Mouse (Mus musculus): ENCODE measurements at regions not wholly inside any gene's neighbourhood (a gene's known extent, or its start where the extent isn't known, plus 50 kb on each side); places are given as distances from the start of the nearest gene placed in this dataset.

- WGBS = 55% methylated on average over 3 of the region's 3 CpGs
- Histone ChIP-seq H3K4me2 (replicated peaks; ENCODE audit: low read depth) (no peak overlapping the region), H3K36me3 (ENCODE audit: control insufficient read depth, insufficient read depth) (no peaks in the 10 kb centered on the region), H3K9me3 (ENCODE audit: control insufficient read depth) (peaks cover 3% of the 10 kb centered on the region; the same call in 1 of the 2 replicates), H3K9ac (ENCODE audit: low read depth, low read length) (no peak overlapping the region), H3K27ac (ENCODE audit: low read depth, low read length) (no peak overlapping the region), H3K4me3 (ENCODE audit: low read depth, low read length) (no peak overlapping the region), H3K4me1 (replicated peaks; ENCODE audit: control insufficient read depth, insufficient read depth, low read length) (no peaks in the 10 kb centered on the region), H3K27me3 (replicated peaks; ENCODE audit: control insufficient read depth, insufficient read depth, low read length) (no peaks in the 10 kb centered on the region)
- no peak for TF ChIP-seq CTCF (IDR thresholded peaks at IDR 0.05; ENCODE audit: low read depth)
- ATAC-seq = no peak
These were observed 315.5 kb upstream of the Kazn start for GRCm38 (mm10) chr4:142554716-142555115.

DNA sequence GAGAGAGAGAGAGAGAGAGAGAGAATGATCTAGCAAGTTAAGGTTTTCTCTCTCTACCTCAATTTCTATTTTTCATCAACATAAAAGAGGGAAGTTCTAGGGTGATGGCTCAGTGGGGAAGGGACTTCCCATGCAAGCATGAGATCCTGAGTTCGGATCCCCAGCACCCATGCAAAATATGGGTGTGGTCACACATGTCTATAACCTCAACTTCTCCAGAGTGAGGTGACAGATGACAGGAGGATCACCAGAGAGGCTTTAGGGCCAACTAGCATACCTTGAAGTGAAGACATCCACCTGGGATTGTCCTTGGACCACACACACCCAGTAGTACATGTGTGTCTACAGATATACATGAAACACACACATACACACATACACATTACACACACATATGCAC is 306.7 kb upstream of the Kazn start:
- no peak overlapping the region for H3K9ac ChIP-seq (ENCODE audit: low read depth, low read length)
- H3K27ac ChIP-seq (ENCODE audit: low read depth, low read length) = no peak overlapping the region
- H3K4me1 ChIP-seq (replicated peaks; ENCODE audit: control insufficient read depth, insufficient read depth, low read length) = no peaks in the 10 kb centered on the region
- H3K27me3 ChIP-seq (replicated peaks; ENCODE audit: control insufficient read depth, insufficient read depth, low read length) = no peaks in the 10 kb centered on the region
- TF ChIP-seq CTCF (IDR thresholded peaks at IDR 0.05; ENCODE audit: low read depth) = no peak
- H3K4me2 ChIP-seq (replicated peaks; ENCODE audit: low read depth) = no peak overlapping the region
- H3K4me3 ChIP-seq (ENCODE audit: low read depth, low read length) = no peak overlapping the region
- H3K9me3 ChIP-seq (ENCODE audit: control insufficient read depth) = no peaks in the 10 kb centered on the region
- no peaks in the 10 kb centered on the region for H3K36me3 ChIP-seq (ENCODE audit: control insufficient read depth, insufficient read depth)
- no peak for ATAC-seq
- WGBS = 92% methylated on average over 1 of the region's 1 CpGs

DNA sequence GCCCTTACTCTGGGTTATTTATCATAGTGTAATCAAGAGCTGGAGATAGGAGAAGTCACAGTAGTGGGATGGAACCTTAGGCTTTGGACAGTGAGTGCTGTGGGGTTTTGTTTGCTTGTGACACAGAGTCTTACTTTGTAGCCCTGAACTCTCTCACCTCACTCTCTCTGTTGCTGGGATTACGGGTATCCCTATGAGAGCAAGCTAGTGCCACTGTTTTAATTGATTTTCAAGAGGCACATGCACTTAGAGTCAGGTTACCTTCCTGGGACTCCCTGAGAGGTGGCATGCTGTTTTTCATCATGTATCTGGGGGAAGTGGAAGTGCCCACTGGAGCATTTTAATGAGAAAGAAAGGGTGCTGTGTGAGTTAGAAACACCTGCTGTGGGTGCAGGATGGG is 306.0 kb upstream of the Kazn start:
- Histone ChIP-seq H3K4me2 (replicated peaks; ENCODE audit: low read depth) (no peak overlapping the region), H3K4me3 (ENCODE audit: low read depth, low read length) (no peak overlapping the region), H3K9me3 (ENCODE audit: control insufficient read depth) (no peaks in the 10 kb centered on the region), H3K27me3 (replicated peaks; ENCODE audit: control insufficient read depth, insufficient read depth, low read length) (no peaks in the 10 kb centered on the region), H3K4me1 (replicated peaks; ENCODE audit: control insufficient read depth, insufficient read depth, low read length) (no peaks in the 10 kb centered on the region), H3K27ac (ENCODE audit: low read depth, low read length) (no peak overlapping the region), H3K36me3 (ENCODE audit: control insufficient read depth, insufficient read depth) (no peaks in the 10 kb centered on the region), H3K9ac (ENCODE audit: low read depth, low read length) (no peak overlapping the region)
- no peak for TF ChIP-seq CTCF (IDR thresholded peaks at IDR 0.05; ENCODE audit: low read depth)
- 53% methylated on average over 1 of the region's 1 CpGs for WGBS
- ATAC-seq = no peak

- H3K4me1 ChIP-seq (replicated peaks; ENCODE audit: control insufficient read depth, insufficient read depth, low read length) = no peaks in the 10 kb centered on the region
- no peaks in the 10 kb centered on the region for H3K27me3 ChIP-seq (replicated peaks; ENCODE audit: control insufficient read depth, insufficient read depth, low read length)
- no peaks in the 10 kb centered on the region for H3K9me3 ChIP-seq (ENCODE audit: control insufficient read depth)
- H3K36me3 ChIP-seq (ENCODE audit: control insufficient read depth, insufficient read depth) = no peaks in the 10 kb centered on the region
- no peak for ATAC-seq
- H3K27ac ChIP-seq (ENCODE audit: low read depth, low read length) = no peak overlapping the region
- no peak overlapping the region for H3K4me2 ChIP-seq (replicated peaks; ENCODE audit: low read depth)
- H3K4me3 ChIP-seq (ENCODE audit: low read depth, low read length) = no peak overlapping the region
- WGBS = 72% methylated on average over 8 of the region's 8 CpGs
- TF ChIP-seq CTCF (IDR thresholded peaks at IDR 0.05; ENCODE audit: low read depth) = no peak
- H3K9ac ChIP-seq (ENCODE audit: low read depth, low read length) = no peak overlapping the region
These were observed 305.5 kb upstream of the Kazn start for GRCm38 (mm10) chr4:142544736-142545135.

- Histone ChIP-seq H3K9ac (ENCODE audit: low read depth, low read length) (no peak overlapping the region), H3K4me3 (ENCODE audit: low read depth, low read length) (no peak overlapping the region), H3K4me1 (replicated peaks; ENCODE audit: control insufficient read depth, insufficient read depth, low read length) (no peaks in the 10 kb centered on the region), H3K27me3 (replicated peaks; ENCODE audit: control insufficient read depth, insufficient read depth, low read length) (no peaks in the 10 kb centered on the region), H3K27ac (ENCODE audit: low read depth, low read length) (no peak overlapping the region), H3K36me3 (ENCODE audit: control insufficient read depth, insufficient read depth) (no peaks in the 10 kb centered on the region), H3K9me3 (ENCODE audit: control insufficient read depth) (no peaks in the 10 kb centered on the region), H3K4me2 (replicated peaks; ENCODE audit: low read depth) (no peak overlapping the region)
- 74% methylated on average over 12 of the region's 12 CpGs for whole genome bisulfite sequencing
- no peak for TF ChIP-seq CTCF (IDR thresholded peaks at IDR 0.05; ENCODE audit: low read depth)
- no peak for ATAC-seq
These were observed 300.1 kb upstream of the Kazn start for GRCm38 (mm10) chr4:142539200-142539750.

GRCm38 (mm10) chr4:142527080-142527479 is 287.9 kb upstream of the Kazn start:
- no peaks in the 10 kb centered on the region for H3K27me3 ChIP-seq (replicated peaks; ENCODE audit: control insufficient read depth, insufficient read depth, low read length)
- H3K27ac ChIP-seq (ENCODE audit: low read depth, low read length) = no peak overlapping the region
- no peaks in the 10 kb centered on the region for H3K36me3 ChIP-seq (ENCODE audit: control insufficient read depth, insufficient read depth)
- no peaks in the 10 kb centered on the region for H3K9me3 ChIP-seq (ENCODE audit: control insufficient read depth)
- H3K4me3 ChIP-seq (ENCODE audit: low read depth, low read length) = no peak overlapping the region
- no peak for ATAC-seq
- 56% methylated on average over 6 of the region's 6 CpGs for WGBS
- H3K4me1 ChIP-seq (replicated peaks; ENCODE audit: control insufficient read depth, insufficient read depth, low read length) = no peaks in the 10 kb centered on the region
- no peak overlapping the region for H3K9ac ChIP-seq (ENCODE audit: low read depth, low read length)
- no peak overlapping the region for H3K4me2 ChIP-seq (replicated peaks; ENCODE audit: low read depth)
- no peak for TF ChIP-seq CTCF (IDR thresholded peaks at IDR 0.05; ENCODE audit: low read depth)
